Mouse (Mus musculus) mouse trophoblast stem cell (cell line): ENCODE measurements around the gene Hist1h2bh.

Experiments used
- in situ Hi-C, 2 experiments: fragments of 300-500 bp; cut with MseI, MboI; formaldehyde crosslinking; loops; 2 replicates in 1 of 2; 3 replicates in 1 of 2; pipeline ENCODE4 v1.15.1; 2025

Gene Hist1h2bh

DNA sequence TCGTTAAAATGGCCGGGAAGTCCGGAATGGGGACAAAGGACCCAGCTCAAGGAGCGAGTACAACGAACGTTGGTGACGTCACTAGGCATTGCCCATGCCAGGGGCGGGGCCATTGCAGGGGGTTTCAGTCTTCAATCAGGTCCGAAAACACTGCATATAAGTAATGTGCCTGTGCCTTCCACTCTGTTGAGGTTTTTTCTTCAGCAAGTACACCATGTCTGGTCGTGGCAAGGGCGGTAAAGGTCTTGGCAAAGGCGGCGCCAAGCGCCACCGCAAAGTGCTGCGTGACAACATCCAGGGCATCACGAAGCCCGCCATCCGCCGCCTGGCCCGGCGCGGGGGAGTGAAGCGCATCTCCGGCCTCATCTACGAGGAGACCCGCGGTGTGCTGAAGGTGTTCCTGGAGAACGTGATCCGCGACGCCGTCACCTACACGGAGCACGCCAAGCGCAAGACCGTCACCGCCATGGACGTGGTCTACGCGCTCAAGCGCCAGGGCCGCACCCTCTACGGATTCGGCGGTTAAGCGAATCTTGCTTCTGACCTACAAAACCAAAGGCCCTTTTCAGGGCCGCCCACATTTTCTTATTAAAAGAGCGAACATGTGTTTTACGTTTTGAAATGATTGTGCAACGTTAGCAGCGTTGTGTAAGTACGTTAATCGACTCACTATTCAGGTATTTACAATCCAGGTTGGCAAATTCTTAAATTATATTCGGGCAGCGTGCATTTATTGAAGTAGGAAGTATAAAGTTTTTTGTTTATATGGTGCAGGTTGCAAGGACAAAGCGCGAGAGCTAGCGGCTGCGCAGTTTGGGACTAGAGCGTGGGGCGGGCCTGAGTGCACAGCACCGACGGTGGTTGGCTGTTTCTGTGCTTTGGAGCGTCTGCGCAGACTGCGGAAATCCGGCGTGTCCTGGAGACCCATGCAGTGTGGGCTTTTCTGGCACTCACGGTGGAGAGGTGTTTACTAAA is 12.0 kb downstream of the Hist1h2bh start, which contains the start of gene Hist1h4h:
Gene Hist1h4h (plus strand): TSS at position 150 of the 975 bp plus-strand sequence.
- in situ Hi-C loops, result no loop called here

DNA sequence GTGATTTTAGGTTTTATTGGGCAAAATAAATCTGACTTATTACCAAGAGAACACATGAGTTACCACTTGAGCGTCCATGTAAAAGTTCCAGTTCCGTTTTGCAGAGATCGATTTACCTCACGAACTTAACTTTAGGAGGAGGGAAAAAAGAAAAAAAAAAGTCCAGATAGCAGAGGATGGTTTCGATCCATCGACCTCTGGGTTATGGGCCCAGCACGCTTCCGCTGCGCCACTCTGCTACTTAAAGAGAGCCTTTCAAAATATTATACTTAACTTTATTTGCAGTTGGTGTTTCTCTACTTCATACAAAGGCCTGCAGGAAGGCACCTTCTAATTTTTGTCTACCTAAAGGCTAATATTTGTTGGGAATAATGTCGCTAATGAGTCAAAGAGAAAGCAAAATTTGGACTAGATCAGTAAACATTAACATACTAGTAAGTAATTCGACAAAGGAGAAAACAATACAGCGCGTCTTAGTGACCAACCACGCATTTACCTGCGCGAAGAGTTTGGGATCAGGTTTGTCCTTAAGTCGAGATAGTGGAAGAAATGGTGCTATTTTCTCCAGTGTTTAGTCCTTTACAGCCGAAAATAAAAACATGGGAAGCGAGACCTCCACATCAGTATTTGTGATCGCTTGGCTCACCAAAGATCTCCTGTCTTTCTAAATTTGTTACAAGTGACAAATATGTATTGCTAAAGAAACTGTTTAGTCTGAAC is 12.9 kb downstream of the Hist1h2bh start:
- in situ Hi-C loops, result no loop called here

GRCm38 (mm10) chr13:23529480-23530165 is 13.6 kb downstream of the Hist1h2bh start:
- in situ Hi-C loops, result loop anchor here in 1 of 2 experiments (10.0 kb wide), 1 partner anchor 1485 kb away; the partner anchor contains the start of genes Hist1h2ag, Hist1h2bj and Hist1h4i

DNA sequence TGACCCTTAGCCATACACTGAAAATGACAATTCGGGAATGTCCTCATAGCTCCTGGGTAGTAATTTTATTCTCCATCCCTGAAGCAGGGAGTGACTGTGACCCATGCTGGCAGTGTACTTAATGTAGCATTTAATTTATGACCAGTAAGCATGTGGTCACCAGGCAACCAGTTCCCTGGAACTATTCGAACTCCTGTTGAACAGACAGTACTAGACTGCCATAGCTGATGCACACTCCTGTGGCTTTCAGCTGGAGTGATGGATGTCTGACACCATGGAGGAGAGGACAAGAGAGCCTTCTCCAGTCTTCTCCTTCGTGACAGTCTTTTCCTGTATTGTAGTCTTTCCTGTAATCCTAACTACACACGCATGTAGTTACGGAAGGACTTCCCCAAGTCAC is 14.2 kb downstream of the Hist1h2bh start:
- in situ Hi-C loops, result loop anchor here in 1 of 2 experiments (10.0 kb wide), 1 partner anchor 1484 kb away; the partner anchor contains the start of genes Hist1h2ag, Hist1h2bj and Hist1h4i

DNA sequence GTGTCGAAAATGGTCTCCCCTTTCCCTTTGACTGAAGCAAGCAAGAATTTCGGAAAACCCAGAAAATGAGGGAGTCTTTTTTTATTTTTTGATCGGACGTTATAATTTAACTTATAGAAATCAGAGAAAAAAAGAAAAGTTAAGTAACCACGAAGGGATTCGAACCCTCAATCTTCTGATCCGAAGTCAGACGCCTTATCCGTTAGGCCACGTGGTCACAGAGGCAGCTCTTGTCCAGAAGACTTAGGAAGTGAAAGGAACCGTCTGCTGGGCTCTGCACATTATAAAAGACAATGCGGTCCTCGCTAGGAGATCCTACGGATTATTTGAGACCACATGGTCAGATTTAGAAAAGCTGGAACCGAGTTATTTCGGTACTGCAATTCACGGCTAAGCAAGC is 16.9 kb downstream of the Hist1h2bh start:
- in situ Hi-C loops, result loop anchor here in 1 of 2 experiments (10.0 kb wide), 1 partner anchor 1482 kb away; the partner anchor contains the start of genes Hist1h2ag, Hist1h2bj and Hist1h4i

DNA sequence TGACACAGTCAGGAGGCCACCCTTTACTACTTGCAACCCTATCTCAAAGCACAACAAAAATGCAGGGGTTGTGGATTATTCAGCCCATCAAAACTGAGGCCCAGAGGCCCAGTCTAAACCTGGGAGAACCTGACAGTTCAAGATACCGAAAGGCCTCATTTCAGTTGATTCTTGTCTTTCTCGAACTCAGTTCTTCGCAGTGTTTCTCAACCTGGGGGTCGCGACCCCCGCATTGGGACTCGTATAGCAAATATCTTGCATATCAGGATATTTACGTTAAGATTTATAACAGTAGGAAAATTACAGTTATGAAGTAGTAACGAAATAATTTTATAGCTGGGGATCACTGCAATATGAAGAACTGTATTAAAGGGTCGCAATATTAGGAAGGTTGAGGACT is 17.3 kb downstream of the Hist1h2bh start:
- in situ Hi-C loops, result loop anchor here in 1 of 2 experiments (10.0 kb wide), 1 partner anchor 1481 kb away; the partner anchor contains the start of genes Hist1h2ag, Hist1h2bj and Hist1h4i

- in situ Hi-C loops, result loop anchor here (10.0 to 25.0 kb wide), 2 partner anchors 1480 to 1487 kb away; partner anchors contain the start of genes Hist1h2ag (in 2 of the 2), Hist1h2bj (in 2 of the 2), Hist1h4i (in 2 of the 2) and Hist1h2ah (in 1 of the 2)
Measured at GRCm38 (mm10) chr13:23524654-23525053, 18.5 kb downstream of the Hist1h2bh start.

DNA sequence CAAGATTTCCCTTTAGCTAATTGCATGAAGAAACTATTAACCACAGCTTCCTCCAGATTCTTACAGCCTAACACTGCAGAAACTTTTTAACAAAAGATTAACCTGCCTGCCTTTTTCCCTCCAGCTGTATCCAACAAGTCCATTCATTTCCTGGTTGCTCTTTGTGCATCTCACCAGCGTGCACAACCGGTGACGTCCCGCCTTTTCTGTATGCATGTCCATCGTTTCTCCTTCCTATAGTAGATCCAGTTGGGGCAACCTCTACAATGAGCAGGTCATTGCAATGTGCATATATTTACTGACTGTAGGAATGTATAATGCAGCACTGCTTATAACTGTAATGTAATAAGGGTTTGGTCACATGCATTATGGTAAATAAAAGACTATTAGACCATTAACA is 19.2 kb downstream of the Hist1h2bh start:
- in situ Hi-C loops, result loop anchor here (10.0 to 25.0 kb wide), 2 partner anchors 1479 to 1487 kb away; partner anchors contain the start of genes Hist1h2ag (in 2 of the 2), Hist1h2bj (in 2 of the 2), Hist1h4i (in 2 of the 2) and Hist1h2ah (in 1 of the 2)

DNA sequence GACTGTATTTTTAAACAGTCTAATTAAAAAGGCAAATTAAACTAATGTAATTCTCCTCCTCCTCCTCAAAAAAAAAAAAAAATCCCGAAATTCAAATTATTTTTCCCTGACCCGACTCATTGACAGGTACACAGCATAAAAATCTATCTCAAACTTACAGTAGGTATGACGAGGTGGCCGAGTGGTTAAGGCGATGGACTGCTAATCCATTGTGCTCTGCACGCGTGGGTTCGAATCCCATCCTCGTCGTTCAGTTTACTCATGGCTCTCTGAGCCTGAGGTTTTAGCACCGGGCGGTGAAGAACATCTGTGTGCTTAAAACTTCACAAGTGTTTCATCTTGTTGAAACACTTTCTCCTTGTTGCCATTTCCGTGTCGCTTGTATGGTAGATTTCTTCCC is 21.5 kb downstream of the Hist1h2bh start:
- in situ Hi-C loops, result loop anchor here (10.0 to 25.0 kb wide), 2 partner anchors 1477 to 1484 kb away; partner anchors contain the start of genes Hist1h2ag (in 2 of the 2), Hist1h2bj (in 2 of the 2), Hist1h4i (in 2 of the 2) and Hist1h2ah (in 1 of the 2)

DNA sequence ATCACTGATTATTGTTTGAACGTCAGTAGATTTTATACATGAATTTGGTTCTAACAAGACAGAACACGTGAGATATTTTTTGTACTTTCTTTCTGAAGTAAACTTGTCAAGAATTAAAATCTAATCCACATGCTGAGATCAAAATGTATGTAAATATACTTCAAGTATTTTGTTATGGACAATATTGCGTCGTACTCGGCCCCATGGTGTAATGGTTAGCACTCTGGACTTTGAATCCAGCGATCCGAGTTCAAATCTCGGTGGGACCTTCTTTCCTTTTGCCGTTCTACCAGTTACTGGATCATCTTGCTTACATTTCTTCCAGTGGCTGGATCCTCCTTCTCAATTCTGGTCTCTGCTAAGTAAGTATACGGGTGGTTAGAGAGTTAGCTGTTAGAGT is 23.8 kb downstream of the Hist1h2bh start:
- in situ Hi-C loops, result loop anchor here (5.0 to 25.0 kb wide), 3 partner anchors 82 to 1585 kb away; partner anchors contain the start of genes Hist1h2ag (in 1 of the 2), Hist1h2ah (in 1 of the 2), Hist1h2bj (in 1 of the 2) and Hist1h2bk (in 1 of the 2)

DNA sequence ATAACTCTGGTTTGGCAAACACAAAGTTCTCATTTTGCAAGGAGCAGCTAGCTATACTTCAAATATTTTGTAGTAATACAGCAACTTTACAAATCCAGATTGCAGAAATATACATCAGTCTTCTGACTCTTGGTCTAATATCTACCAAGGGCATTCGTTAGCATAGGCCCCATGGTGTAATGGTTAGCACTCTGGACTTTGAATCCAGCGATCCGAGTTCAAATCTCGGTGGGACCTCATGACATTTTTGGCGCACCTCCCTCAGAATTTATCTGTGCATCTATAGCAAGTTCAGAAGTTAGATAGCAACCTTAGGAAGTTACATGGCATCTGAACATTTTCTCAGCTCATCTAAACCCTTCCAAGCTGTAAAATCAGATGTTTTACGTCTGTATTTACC is 24.3 kb downstream of the Hist1h2bh start:
- in situ Hi-C loops, result loop anchor here (5.0 to 25.0 kb wide), 3 partner anchors 82 to 1584 kb away; partner anchors contain the start of genes Hist1h2ag (in 1 of the 2), Hist1h2ah (in 1 of the 2), Hist1h2bj (in 1 of the 2) and Hist1h2bk (in 1 of the 2)

DNA sequence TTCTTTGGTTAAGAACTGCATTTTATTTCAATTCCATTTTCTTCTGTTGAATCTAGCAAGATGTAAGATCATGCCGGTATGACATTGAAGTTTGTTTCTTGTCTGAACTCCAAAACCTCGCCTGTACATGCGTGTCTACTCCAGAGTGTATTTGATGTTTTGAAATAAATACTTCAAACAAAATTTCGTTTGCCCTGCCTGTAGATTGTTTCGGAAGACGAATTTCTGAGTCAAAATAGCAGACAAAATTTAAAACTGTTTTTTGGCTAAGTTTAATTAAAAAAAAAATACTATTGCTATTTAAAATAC is 24.9 kb downstream of the Hist1h2bh start:
- in situ Hi-C loops, result loop anchor here (5.0 to 25.0 kb wide), 3 partner anchors 81 to 1583 kb away; partner anchors contain the start of genes Hist1h2ag (in 1 of the 2), Hist1h2ah (in 1 of the 2), Hist1h2bj (in 1 of the 2) and Hist1h2bk (in 1 of the 2)

- in situ Hi-C loops, result loop anchor here (5.0 to 25.0 kb wide), 3 partner anchors 80 to 1583 kb away; partner anchors contain the start of genes Hist1h2ag (in 1 of the 2), Hist1h2ah (in 1 of the 2), Hist1h2bj (in 1 of the 2) and Hist1h2bk (in 1 of the 2)
Measured at GRCm38 (mm10) chr13:23517603-23518294, 25.4 kb downstream of the Hist1h2bh start.

DNA sequence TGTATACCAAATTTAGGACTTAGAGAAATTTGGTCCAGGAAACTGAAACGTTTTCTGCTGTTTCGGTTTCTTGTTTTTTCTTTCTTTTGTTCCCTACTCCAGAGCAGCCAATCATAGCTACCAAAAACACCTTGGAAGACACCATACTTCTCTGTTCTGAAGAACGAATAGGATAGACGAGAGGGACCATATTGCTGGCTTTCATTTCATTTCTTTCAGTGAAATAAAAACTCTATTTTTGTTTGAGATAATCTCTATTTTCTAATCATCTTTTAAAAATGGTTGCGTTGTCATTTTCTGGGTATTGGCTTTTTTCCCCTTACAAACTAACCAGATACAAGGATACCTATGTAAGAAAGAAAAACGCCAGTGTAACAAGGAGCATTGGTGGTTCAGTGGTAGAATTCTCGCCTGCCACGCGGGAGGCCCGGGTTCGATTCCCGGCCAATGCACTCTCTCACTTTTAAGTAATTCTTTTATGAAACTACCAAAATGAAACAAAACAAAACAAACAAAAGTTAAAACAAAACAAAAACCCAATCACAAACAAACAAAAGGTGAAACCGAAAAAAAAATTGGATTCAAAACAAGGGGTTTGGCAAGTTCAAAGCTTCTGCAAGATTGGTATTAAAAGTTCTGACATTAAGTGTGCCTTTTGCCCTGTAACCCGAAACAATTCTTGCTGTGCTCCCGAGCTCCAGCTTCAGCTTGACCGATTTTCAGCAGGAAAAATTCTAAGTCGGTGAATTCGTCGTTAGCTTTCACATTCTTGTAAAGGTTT is 26.2 kb downstream of the Hist1h2bh start:
- in situ Hi-C loops, result loop anchor here (5.0 to 25.0 kb wide), 3 partner anchors 80 to 1582 kb away; partner anchors contain the start of genes Hist1h2ag (in 1 of the 2), Hist1h2ah (in 1 of the 2), Hist1h2bj (in 1 of the 2) and Hist1h2bk (in 1 of the 2)

DNA sequence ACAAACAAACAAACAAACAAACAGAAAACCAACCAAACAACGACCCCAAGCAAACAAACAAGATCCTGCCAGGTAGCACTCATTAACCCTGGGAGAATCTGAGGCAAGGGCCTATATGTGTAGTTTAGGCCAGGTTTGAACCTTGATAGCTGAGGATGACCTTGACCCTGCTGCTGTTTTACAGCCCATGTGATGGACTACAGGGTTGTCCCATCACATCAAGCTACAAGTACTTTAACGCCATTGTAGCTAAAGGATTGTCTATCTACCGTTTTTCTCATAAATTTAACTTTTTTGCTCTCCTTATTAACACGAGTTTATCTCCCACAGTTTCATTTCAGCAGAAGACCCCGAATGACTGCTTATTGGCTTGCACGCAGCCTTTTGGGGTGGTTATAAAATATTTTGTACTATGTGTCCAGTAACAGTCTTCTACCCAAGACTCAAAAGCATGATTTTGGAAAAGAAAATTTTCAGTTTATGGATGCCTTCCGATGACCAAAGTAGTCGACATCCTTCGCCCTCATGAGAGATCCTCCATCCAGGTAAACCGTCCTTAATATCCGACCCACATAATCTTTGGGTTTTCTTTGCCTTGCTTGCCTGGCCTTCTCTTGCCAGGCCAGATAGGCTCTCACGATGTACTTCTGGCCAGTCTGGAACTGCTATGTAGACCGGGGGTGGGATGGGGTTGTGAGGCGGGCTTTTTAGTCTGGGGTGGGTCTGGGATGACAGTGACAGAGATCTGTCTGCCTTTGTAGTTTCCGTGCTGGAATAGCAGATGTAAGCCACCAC is 27.2 kb downstream of the Hist1h2bh start:
- in situ Hi-C loops, result loop anchor here (5.0 to 25.0 kb wide), 3 partner anchors 79 to 1581 kb away; partner anchors contain the start of genes Hist1h2ag (in 1 of the 2), Hist1h2ah (in 1 of the 2), Hist1h2bj (in 1 of the 2) and Hist1h2bk (in 1 of the 2)

- in situ Hi-C loops, result loop anchor here (5.0 to 25.0 kb wide), 3 partner anchors 78 to 1580 kb away; partner anchors contain the start of genes Hist1h2ag (in 1 of the 2), Hist1h2ah (in 1 of the 2), Hist1h2bj (in 1 of the 2) and Hist1h2bk (in 1 of the 2)
Measured at GRCm38 (mm10) chr13:23515281-23515680, 27.9 kb downstream of the Hist1h2bh start.

DNA sequence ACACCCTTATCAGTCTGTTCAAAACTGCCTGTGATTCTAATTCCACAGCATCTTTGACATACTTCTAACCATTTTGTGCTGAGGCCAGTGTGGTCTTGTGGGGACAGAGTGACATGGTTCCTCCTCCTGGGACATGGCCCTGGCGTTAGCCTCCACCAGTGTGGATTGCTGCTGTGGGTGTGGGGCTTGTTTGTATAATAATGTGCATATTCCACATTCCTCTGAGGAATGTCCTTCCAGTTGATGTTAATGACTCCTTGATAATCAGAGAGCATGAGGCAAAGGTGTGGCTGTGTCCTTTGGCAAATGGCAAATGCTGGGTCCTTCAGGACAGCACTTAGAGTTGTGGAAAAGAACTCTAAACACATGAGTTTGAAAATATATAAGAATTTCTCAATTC is 29.7 kb downstream of the Hist1h2bh start:
- in situ Hi-C loops, result loop anchor here in 1 of 2 experiments (10.0 to 25.0 kb wide), 2 partner anchors 1476 to 1579 kb away; partner anchors contain the start of genes Hist1h2ag, Hist1h2ah, Hist1h2bj and Hist1h2bk
